Mouse (Mus musculus) limb, embryonic 14.5 days (tissue): Measurements from ENCODE around the gene Sclt1. TPM values are rescaled to one million over a fixed set of nuclear protein-coding genes. Genes with fewer than 3 reads are reported as not detected.

ENCODE experiments used
- ATAC-seq: fragments of 200-750 bp; cut with Nextera tagmentation; 2 replicates; pipeline ENCODE4 v1.8.0; 2017; ENCODE audit warnings: low read depth, moderate number of reproducible peaks, moderate TSS enrichment; ENCODE audit not compliant: low FRiP score
- DNase-seq: peaks from one replicate; pipeline ENCODE4 v3.0.0-alpha.2; 2015; ENCODE audit warnings: low spot score
- H3K27ac ChIP-seq: fragments of 300-500 bp; sonication (generic); replicated peaks from 2 replicates; pipeline ENCODE4 v1.5.1; 2014; ENCODE audit warnings: low read depth, mild to moderate bottlenecking, low read length, moderate library complexity, mixed read lengths
- H3K27me3 ChIP-seq: fragments of 300-500 bp; sonication (generic); 2 replicates; pipeline ENCODE4 v1.6.1; 2014; ENCODE audit warnings: low read length, mixed read lengths; ENCODE audit not compliant: control insufficient read depth, insufficient read depth
- H3K36me3 ChIP-seq: fragments of 300-500 bp; sonication (generic); 2 replicates; pipeline ENCODE4 v1.6.1; 2014; ENCODE audit warnings: mild to moderate bottlenecking, low read length, moderate library complexity, mixed read lengths; ENCODE audit not compliant: control insufficient read depth, insufficient read depth
- H3K4me1 ChIP-seq: fragments of 300-500 bp; sonication (generic); 2 replicates; pipeline ENCODE4 v1.6.1; 2014; ENCODE audit warnings: antibody characterized with exemption, low read length, mixed read lengths; ENCODE audit not compliant: control insufficient read depth, insufficient read depth
- H3K4me2 ChIP-seq: fragments of 300-500 bp; sonication (generic); replicated peaks from 2 replicates; pipeline ENCODE4 v1.6.1; 2014; ENCODE audit warnings: low read depth, mild to moderate bottlenecking, low read length, moderate library complexity; ENCODE audit not compliant: severe bottlenecking
- H3K4me3 ChIP-seq: fragments of 300-500 bp; sonication (generic); replicated peaks from 2 replicates; pipeline ENCODE4 v1.5.1; 2014; ENCODE audit warnings: low read length
- H3K9ac ChIP-seq: fragments of 300-500 bp; sonication (generic); 2 replicates; pipeline ENCODE4 v1.6.1; 2014; ENCODE audit warnings: mild to moderate bottlenecking, low read depth, low read length, moderate library complexity; ENCODE audit not compliant: severe bottlenecking
- H3K9me3 ChIP-seq: fragments of 300-500 bp; sonication (generic); 2 replicates; pipeline ENCODE4 v1.6.1; 2016; ENCODE audit warnings: low read length; ENCODE audit not compliant: control insufficient read depth
- POLR2A ChIP-seq: fragments of 200-500 bp; IDR thresholded peaks from 2 replicates; pipeline ENCODE4 v1.8.0; 2012; ENCODE audit warnings: inconsistent platforms, mild to moderate bottlenecking, moderate library complexity, borderline replicate concordance; ENCODE audit not compliant: insufficient read depth, insufficient read length; ENCODE audit errors: extremely low read depth
- WGBS: fragments of 180-500 bp; shearing (Covaris S2); extraction: QIAGEN DNeasy Blood & Tissue Kit; methylation state at CpG from one replicate; pipeline ENCODE4 v1.1.7; 2014; 5-methylcytosine and 5-hydroxymethylcytosine counted together
- polyA plus RNA-seq, 2 experiments: library from polyadenylated mRNA; depleted of rRNA in 1 of 2; stranded (reverse) in 1 of 2; unstranded in 1 of 2; fragments of >200 nt; fragmentation: Nextera tagmentation in 1 of 2; extraction: Ambion mirVana in 1 of 2; gene quantifications; 2 replicates each; pipeline versions ENCODE4 v1.2.1 to v1.2.3; 2012 to 2014

Sclt1 gene
- polyA plus RNA-seq, 2 experiments: 15.2 to 20.0 TPM

- H3K4me2 ChIP-seq: no peak overlapping the region
- H3K4me1 ChIP-seq: no peaks in the 10 kb centered on the region
- H3K27ac ChIP-seq: no peak overlapping the region
- H3K9ac ChIP-seq: no peak overlapping the region
- ATAC-seq: no peak
- DNase-seq: no peak
- 87% methylated on average over 2 of the region's 2 CpGs for WGBS
- no peak for TF ChIP-seq POLR2A
- H3K36me3 ChIP-seq: peaks cover 26% of the 10 kb centered on the region
- H3K4me3 ChIP-seq: no peak overlapping the region
- H3K9me3 ChIP-seq: no peaks in the 10 kb centered on the region
- H3K27me3 ChIP-seq: no peaks in the 10 kb centered on the region
Observed at GRCm38 (mm10) chr3:41676648-41677047, 65.7 kb downstream of the Sclt1 start.

GRCm38 (mm10) chr3:41674778-41675177 is 67.5 kb downstream of the Sclt1 start:
- H3K9me3 ChIP-seq: no peaks in the 10 kb centered on the region

GRCm38 (mm10) chr3:41655642-41656041 is 86.7 kb downstream of the Sclt1 start:
- 100% methylated on average over 1 of the region's 1 CpGs for WGBS
- ATAC-seq (no peak), DNase-seq (no peak)
- Histone ChIP-seq H3K27me3 (no peaks in the 10 kb centered on the region), H3K27ac (no peak overlapping the region), H3K4me3 (no peak overlapping the region), H3K36me3 (peaks cover 11% of the 10 kb centered on the region), H3K9me3 (no peaks in the 10 kb centered on the region), H3K4me1 (no peaks in the 10 kb centered on the region), H3K9ac (no peak overlapping the region), H3K4me2 (no peak overlapping the region)
- no peak for TF ChIP-seq POLR2A

More at GRCm38 (mm10) chr3:41674778-41675177, 67.5 kb downstream of the Sclt1 start:
- DNase-seq: no peak
- Histone ChIP-seq H3K4me2 (no peak overlapping the region), H3K36me3 (peaks cover 24% of the 10 kb centered on the region), H3K27ac (no peak overlapping the region), H3K9ac (no peak overlapping the region), H3K4me3 (no peak overlapping the region), H3K4me1 (no peaks in the 10 kb centered on the region), H3K27me3 (no peaks in the 10 kb centered on the region)
- no peak for TF ChIP-seq POLR2A
- ATAC-seq: no peak

GRCm38 (mm10) chr3:41620971-41621370 is 121.3 kb downstream of the Sclt1 start:
- Histone ChIP-seq H3K9me3 (no peaks in the 10 kb centered on the region), H3K4me2 (no peak overlapping the region), H3K27ac (no peak overlapping the region), H3K27me3 (no peaks in the 10 kb centered on the region), H3K36me3 (0 out of 2 replicates have a peak, but pooled peaks cover 3% of the 10 kb centered on the region), H3K4me1 (no peaks in the 10 kb centered on the region), H3K4me3 (no peak overlapping the region), H3K9ac (no peak overlapping the region)
- DNase-seq: no peak
- 86% methylated on average over 7 of the region's 7 CpGs for WGBS
- TF ChIP-seq POLR2A: no peak
- no peak for ATAC-seq

GRCm38 (mm10) chr3:41618488-41618887 is 123.8 kb downstream of the Sclt1 start:
- 91% methylated on average over 3 of the region's 3 CpGs for WGBS
- Histone ChIP-seq H3K4me2 (no peak overlapping the region), H3K9me3 (no peaks in the 10 kb centered on the region), H3K4me1 (no peaks in the 10 kb centered on the region), H3K27me3 (no peaks in the 10 kb centered on the region), H3K4me3 (no peak overlapping the region), H3K36me3 (peaks cover 7% of the 10 kb centered on the region; the same call in 1 of the 2 replicates), H3K9ac (no peak overlapping the region), H3K27ac (no peak overlapping the region)
- no peak for TF ChIP-seq POLR2A
- no peak for DNase-seq
- no peak for ATAC-seq

- H3K4me3 ChIP-seq: no peak overlapping the region
- WGBS: 78% methylated on average over 3 of the region's 3 CpGs
- H3K27me3 ChIP-seq: no peaks in the 10 kb centered on the region
- DNase-seq: no peak
- H3K4me2 ChIP-seq: no peak overlapping the region
- no peak for TF ChIP-seq POLR2A
- peaks cover 10% of the 10 kb centered on the region; the same call in 1 of the 2 replicates for H3K36me3 ChIP-seq
- no peak overlapping the region for H3K27ac ChIP-seq
- H3K4me1 ChIP-seq: no peaks in the 10 kb centered on the region
- no peak overlapping the region for H3K9ac ChIP-seq
- no peak for ATAC-seq
- no peaks in the 10 kb centered on the region for H3K9me3 ChIP-seq
Observed at GRCm38 (mm10) chr3:41618036-41618435, 124.3 kb downstream of the Sclt1 start.
